Mouse (Mus musculus) erythroblast, embryonic 14.5 days (primary cell): ENCODE data around the gene H2-M10.6. TPM values are rescaled to one million over a fixed set of nuclear protein-coding genes. Genes with fewer than 3 reads are reported as not detected.

ENCODE experiments used
- H3K27me3 ChIP-seq: 2 replicates; pipeline ENCODE4 v1.6.1; 2012; ENCODE audit warnings: inconsistent platforms; ENCODE audit not compliant: control insufficient read depth
- H3K36me3 ChIP-seq: 2 replicates; pipeline ENCODE4 v1.6.1; 2012; ENCODE audit warnings: mild to moderate bottlenecking, inconsistent platforms; ENCODE audit not compliant: control insufficient read depth
- H3K4me1 ChIP-seq: 2 replicates; pipeline ENCODE4 v1.6.1; 2012; ENCODE audit warnings: inconsistent platforms; ENCODE audit not compliant: control insufficient read depth
- H3K4me3 ChIP-seq: replicated peaks from 2 replicates; pipeline ENCODE3; 2012; ENCODE audit warnings: moderate library complexity, mild to moderate bottlenecking, inconsistent platforms
- H3K9me3 ChIP-seq: 2 replicates; pipeline ENCODE4 v1.6.1; 2012; ENCODE audit warnings: low read length, inconsistent platforms, mixed read lengths; ENCODE audit not compliant: control insufficient read depth
- GATA1 ChIP-seq: IDR thresholded peaks from 2 replicates; pipeline ENCODE4 v1.6.1; 2012; ENCODE audit warnings: low read length, inconsistent platforms, mixed read lengths
- TAL1 ChIP-seq: IDR thresholded peaks from 3 replicates; pipeline ENCODE4 v1.6.1; 2012; ENCODE audit warnings: low read length, inconsistent platforms, mixed read lengths
- polyA plus RNA-seq: library from polyadenylated mRNA; stranded (reverse); fragments of >175 nt; gene quantifications from 2 replicates; pipeline ENCODE4 v1.2.3, GENCODE M21; 2012

The H2-M10.6 gene
- polyA plus RNA-seq, 1 experiment, result not detected

- Histone ChIP-seq H3K4me1 (peaks cover 17% of the 10 kb centered on the region), H3K36me3 (peaks cover 67% of the 10 kb centered on the region), H3K27me3 (no peaks in the 10 kb centered on the region; the same call in 1 of the 2 replicates), H3K4me3 (no peak overlapping the region), H3K9me3 (no peaks in the 10 kb centered on the region)
- TF ChIP-seq GATA1 (no peak), TAL1 (no peak)
Observed at GRCm38 (mm10) chr17:36855484-36855883, 43.5 kb downstream of the H2-M10.6 start.

GRCm38 (mm10) chr17:36856236-36856635 lies 44.3 kb downstream of the H2-M10.6 start:
- H3K4me3 ChIP-seq, result no peak overlapping the region
- peaks cover 60% of the 10 kb centered on the region for H3K36me3 ChIP-seq
- TF ChIP-seq TAL1 (no peak), GATA1 (no peak)
- H3K9me3 ChIP-seq, result no peaks in the 10 kb centered on the region
- peaks cover 6% of the 10 kb centered on the region for H3K27me3 ChIP-seq
- H3K4me1 ChIP-seq, result peaks cover 10% of the 10 kb centered on the region

- Histone ChIP-seq H3K9me3 (no peaks in the 10 kb centered on the region), H3K4me3 (no peak overlapping the region), H3K4me1 (peaks cover 8% of the 10 kb centered on the region), H3K36me3 (peaks cover 44% of the 10 kb centered on the region), H3K27me3 (peaks cover 25% of the 10 kb centered on the region)
- no peak for TF ChIP-seq GATA1
- no peak for TF ChIP-seq TAL1
Observed at GRCm38 (mm10) chr17:36858181-36858580, 46.2 kb downstream of the H2-M10.6 start.

GRCm38 (mm10) chr17:36861680-36862079 lies 49.7 kb downstream of the H2-M10.6 start:
- H3K27me3 ChIP-seq, result peaks cover 60% of the 10 kb centered on the region
- no peak for TF ChIP-seq GATA1
- no peak for TF ChIP-seq TAL1

More at GRCm38 (mm10) chr17:36861680-36862079, 49.7 kb downstream of the H2-M10.6 start:
- peaks cover 23% of the 10 kb centered on the region for H3K36me3 ChIP-seq
- peaks cover 31% of the 10 kb centered on the region for H3K4me1 ChIP-seq
- H3K4me3 ChIP-seq, result no peak overlapping the region
- H3K9me3 ChIP-seq, result no peaks in the 10 kb centered on the region

Other genes with a start within 250 kb of the H2-M10.6 start
- gene H2-M9, start 169.5 kb upstream of the H2-M10.6 start, polyA plus RNA-seq, result not detected in 2 replicates
- not detected in 2 replicates for gene H2-M1, start 140.0 kb upstream of the H2-M10.6 start, polyA plus RNA-seq
- gene H2-M10.5, start 39.3 kb upstream of the H2-M10.6 start, polyA plus RNA-seq, result not detected in 2 replicates
- gene Trim26, start 25.0 kb downstream of the H2-M10.6 start, polyA plus RNA-seq, result 2.5 and 2.7 TPM in 2 replicates
- gene Trim15, start 55.0 kb downstream of the H2-M10.6 start, polyA plus RNA-seq, result 0.08 TPM in 2 replicates
- gene Trim10, start 57.4 kb downstream of the H2-M10.6 start, polyA plus RNA-seq, result 33.1 and 48.3 TPM in 2 replicates
- not detected in 2 replicates for gene Trim40, start 78.0 kb downstream of the H2-M10.6 start, polyA plus RNA-seq
- gene Trim31, start 85.9 kb downstream of the H2-M10.6 start, polyA plus RNA-seq, result 0.02 TPM in 1 of 2 replicates, not detected in the other
- gene Rnf39, start 130.7 kb downstream of the H2-M10.6 start, polyA plus RNA-seq, result not detected in 2 replicates
- 7.6 and 9.0 TPM in 2 replicates for gene Ppp1r11, start 139.6 kb downstream of the H2-M10.6 start, polyA plus RNA-seq
- gene Znrd1, start 146.4 kb downstream of the H2-M10.6 start, polyA plus RNA-seq, result 0.28 and 0.48 TPM in 2 replicates
- 0.04 and 0.07 TPM in 2 replicates for gene Znrd1as, start 146.4 kb downstream of the H2-M10.6 start, polyA plus RNA-seq
- not detected in 2 replicates for gene 2410137M14Rik, start 169.1 kb downstream of the H2-M10.6 start, polyA plus RNA-seq
- gene H2-M5, start 177.4 kb downstream of the H2-M10.6 start, polyA plus RNA-seq, result not detected in 2 replicates
- not detected in 2 replicates for gene Zfp57, start 189.0 kb downstream of the H2-M10.6 start, polyA plus RNA-seq
- not detected in 2 replicates for gene Mog, start 211.2 kb downstream of the H2-M10.6 start, polyA plus RNA-seq
- gene Gabbr1, start 233.8 kb downstream of the H2-M10.6 start, polyA plus RNA-seq, result 0.08 TPM in 1 of 2 replicates, not detected in the other